Mouse (Mus musculus): Measurements from ENCODE around the gene Map1lc3a. TPM values are rescaled to one million over a fixed set of nuclear protein-coding genes. Genes with fewer than 3 reads are reported as not detected.

Map1lc3a gene
- polyA plus RNA-seq, 1 experiment from 2014 or later = 158 TPM

DNA sequence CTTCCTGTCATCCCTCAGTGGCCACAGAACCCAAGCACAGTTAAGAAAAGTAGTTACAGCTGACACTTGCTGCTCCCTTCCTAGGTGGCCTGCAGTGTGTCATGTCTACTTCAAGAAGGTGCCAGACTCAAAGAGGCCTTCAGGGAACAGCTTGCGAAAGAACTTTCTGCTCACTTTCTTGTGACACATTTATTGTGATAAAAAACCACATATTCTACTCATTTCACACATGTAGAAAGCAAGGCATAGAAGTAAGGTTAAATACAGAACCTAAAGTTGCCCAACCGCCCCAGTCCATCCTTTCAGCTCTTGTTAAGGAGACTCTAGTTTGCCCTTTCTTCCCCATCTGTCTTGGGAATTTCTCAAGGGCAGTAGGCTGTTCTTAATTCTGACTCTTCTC is 42.5 kb downstream of the Map1lc3a start:
- WGBS = 94% methylated on average over 2 of the region's 2 CpGs
- Histone ChIP-seq H3K4me2 (replicated peaks; ENCODE audit: low read depth) (no peak overlapping the region), H3K4me3 (ENCODE audit: low read depth, low read length) (no peak overlapping the region), H3K27ac (ENCODE audit: low read depth, low read length) (no peak overlapping the region), H3K36me3 (ENCODE audit: control insufficient read depth, insufficient read depth) (peaks cover 11% of the 10 kb centered on the region), H3K27me3 (replicated peaks; ENCODE audit: control insufficient read depth, insufficient read depth, low read length) (no peaks in the 10 kb centered on the region), H3K9ac (ENCODE audit: low read depth, low read length) (no peak overlapping the region), H3K4me1 (replicated peaks; ENCODE audit: control insufficient read depth, insufficient read depth, low read length) (no peaks in the 10 kb centered on the region), H3K9me3 (ENCODE audit: control insufficient read depth) (no peaks in the 10 kb centered on the region)
- ATAC-seq = no peak
- no peak for TF ChIP-seq CTCF (IDR thresholded peaks at IDR 0.05; ENCODE audit: low read depth)

DNA sequence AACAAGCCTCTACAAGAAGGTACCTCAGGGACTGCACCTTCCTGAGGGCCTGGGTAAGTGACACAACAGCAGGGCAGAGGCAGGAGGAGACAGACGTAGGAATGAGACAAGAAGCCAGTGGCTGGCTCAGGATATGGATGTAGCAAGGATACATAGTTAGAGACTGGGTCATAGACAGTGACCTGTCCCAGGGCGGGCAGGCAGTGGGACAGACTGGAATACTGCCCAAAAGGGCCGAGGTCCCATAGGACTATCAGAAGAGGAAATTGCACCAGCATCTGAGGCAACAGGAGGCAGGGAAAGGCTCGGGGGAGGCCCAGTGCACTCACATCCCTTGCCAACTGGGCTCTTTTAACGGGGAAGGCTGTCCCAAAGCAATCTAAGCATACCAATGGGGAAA is 44.5 kb downstream of the Map1lc3a start:
- Histone ChIP-seq H3K27ac (ENCODE audit: low read depth, low read length) (no peak overlapping the region), H3K4me2 (replicated peaks; ENCODE audit: low read depth) (no peak overlapping the region)

DNA sequence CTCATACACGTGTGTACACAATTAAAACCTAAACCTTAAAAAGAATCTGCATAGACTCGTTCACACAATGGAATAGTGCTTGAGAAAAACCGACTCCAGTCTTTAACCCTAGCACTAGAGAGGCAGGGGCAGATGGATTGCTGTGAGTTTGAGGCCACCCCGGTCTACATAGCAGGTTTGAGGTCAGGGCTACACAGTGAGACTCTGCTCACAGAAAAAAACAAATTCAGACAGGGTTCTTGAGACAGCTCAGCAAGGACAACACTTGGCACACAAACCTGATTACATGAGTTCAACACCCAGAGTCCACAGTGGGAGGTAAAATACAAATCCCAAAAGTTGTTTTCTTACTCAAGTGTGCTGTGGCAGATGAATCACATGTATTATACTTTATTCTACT is 49.9 kb downstream of the Map1lc3a start:
- no peak for ATAC-seq
- WGBS = 94% methylated on average over 4 of the region's 4 CpGs

More for the DNA sequence above, 44.5 kb downstream of the Map1lc3a start:
- 80% methylated on average over 5 of the region's 5 CpGs for WGBS
- TF ChIP-seq CTCF (IDR thresholded peaks at IDR 0.05; ENCODE audit: low read depth) = no peak
- Histone ChIP-seq H3K9ac (ENCODE audit: low read depth, low read length) (no peak overlapping the region), H3K27me3 (replicated peaks; ENCODE audit: control insufficient read depth, insufficient read depth, low read length) (no peaks in the 10 kb centered on the region), H3K4me1 (replicated peaks; ENCODE audit: control insufficient read depth, insufficient read depth, low read length) (no peaks in the 10 kb centered on the region), H3K9me3 (ENCODE audit: control insufficient read depth) (no peaks in the 10 kb centered on the region), H3K4me3 (ENCODE audit: low read depth, low read length) (no peak overlapping the region), H3K36me3 (ENCODE audit: control insufficient read depth, insufficient read depth) (peaks cover 11% of the 10 kb centered on the region)
- ATAC-seq = no peak

More for the DNA sequence above, 49.9 kb downstream of the Map1lc3a start:
- H3K4me2 ChIP-seq (replicated peaks; ENCODE audit: low read depth) = no peak overlapping the region
- no peaks in the 10 kb centered on the region for H3K4me1 ChIP-seq (replicated peaks; ENCODE audit: control insufficient read depth, insufficient read depth, low read length)
- no peak overlapping the region for H3K27ac ChIP-seq (ENCODE audit: low read depth, low read length)
- H3K36me3 ChIP-seq (ENCODE audit: control insufficient read depth, insufficient read depth) = peaks cover 21% of the 10 kb centered on the region; the same call in 1 of the 2 replicates
- no peak for TF ChIP-seq CTCF (IDR thresholded peaks at IDR 0.05; ENCODE audit: low read depth)
- H3K27me3 ChIP-seq (replicated peaks; ENCODE audit: control insufficient read depth, insufficient read depth, low read length) = no peaks in the 10 kb centered on the region
- H3K9ac ChIP-seq (ENCODE audit: low read depth, low read length) = no peak overlapping the region
- H3K4me3 ChIP-seq (ENCODE audit: low read depth, low read length) = no peak overlapping the region
- H3K9me3 ChIP-seq (ENCODE audit: control insufficient read depth) = no peaks in the 10 kb centered on the region

Other genes with a start within 250 kb of the Map1lc3a start
- gene Ahcy, start 201.8 kb upstream of the Map1lc3a start, polyA plus RNA-seq (2015; fragmentation: Nextera tagmentation; extraction: Ambion mirVana) = 45.7 and 47.9 TPM in 2 replicates
- 20.3 and 25.4 TPM in 2 replicates for gene Itch, start 142.8 kb upstream of the Map1lc3a start, polyA plus RNA-seq (2015; fragmentation: Nextera tagmentation; extraction: Ambion mirVana)
- 327 and 342 TPM in 2 replicates for gene Dynlrb1, start 39.8 kb upstream of the Map1lc3a start, polyA plus RNA-seq (2015; fragmentation: Nextera tagmentation; extraction: Ambion mirVana)
- 29.6 and 31.5 TPM in 2 replicates for gene Pigu, start 81.1 kb downstream of the Map1lc3a start, polyA plus RNA-seq (2015; fragmentation: Nextera tagmentation; extraction: Ambion mirVana)
- gene Trp53inp2, start 104.8 kb downstream of the Map1lc3a start, polyA plus RNA-seq (2015; fragmentation: Nextera tagmentation; extraction: Ambion mirVana) = 32.9 and 33.7 TPM in 2 replicates
- gene Ncoa6, start 197.6 kb downstream of the Map1lc3a start, polyA plus RNA-seq (2015; fragmentation: Nextera tagmentation; extraction: Ambion mirVana) = 14.9 and 16.0 TPM in 2 replicates
- 8.4 and 9.5 TPM in 2 replicates for gene Acss2, start 241.7 kb downstream of the Map1lc3a start, polyA plus RNA-seq (2015; fragmentation: Nextera tagmentation; extraction: Ambion mirVana)
- 2.6 and 2.7 TPM in 2 replicates for gene Ggt7, start 241.9 kb downstream of the Map1lc3a start, polyA plus RNA-seq (2015; fragmentation: Nextera tagmentation; extraction: Ambion mirVana)